Mouse (Mus musculus) brain, embryonic 14.5 days (tissue): ENCODE measurements around the gene Mrps10.
"Not testable (repeated sequence)": the region's sequence is repeated elsewhere in the genome, so short reads cannot be mapped to it uniquely, and the experiment has no call there.

ENCODE experiments used
- CTCF ChIP-seq: fragments of 200-500 bp; IDR thresholded peaks from 2 replicates; pipeline ENCODE4 v1.5.1; 2012; ENCODE audit warnings: inconsistent platforms, mild to moderate bottlenecking, moderate library complexity, borderline replicate concordance; ENCODE audit not compliant: insufficient read depth, insufficient read length; ENCODE audit errors: extremely low read depth
- POLR2A ChIP-seq: fragments of 200-500 bp; IDR thresholded peaks from 2 replicates; pipeline ENCODE4 v1.6.1; 2012; ENCODE audit warnings: mild to moderate bottlenecking, inconsistent platforms, borderline replicate concordance; ENCODE audit not compliant: poor library complexity, insufficient read depth, insufficient read length, severe bottlenecking; ENCODE audit errors: extremely low read depth

GRCm38 (mm10) chr17:47422616-47423015, 53.9 kb downstream of the Mrps10 start:
- TF ChIP-seq CTCF, POLR2A: not testable (repeated sequence)
